Mouse (Mus musculus): Measurements from ENCODE around the gene Msh5. TPM values are rescaled to one million over a fixed set of nuclear protein-coding genes. Genes with fewer than 3 reads are reported as not detected.
"Not testable (repeated sequence)": the region's sequence is repeated elsewhere in the genome, so short reads cannot be mapped to it uniquely, and the experiment has no call there.

Gene Msh5
- polyA plus RNA-seq, 1 experiment, result 17.2 TPM

DNA sequence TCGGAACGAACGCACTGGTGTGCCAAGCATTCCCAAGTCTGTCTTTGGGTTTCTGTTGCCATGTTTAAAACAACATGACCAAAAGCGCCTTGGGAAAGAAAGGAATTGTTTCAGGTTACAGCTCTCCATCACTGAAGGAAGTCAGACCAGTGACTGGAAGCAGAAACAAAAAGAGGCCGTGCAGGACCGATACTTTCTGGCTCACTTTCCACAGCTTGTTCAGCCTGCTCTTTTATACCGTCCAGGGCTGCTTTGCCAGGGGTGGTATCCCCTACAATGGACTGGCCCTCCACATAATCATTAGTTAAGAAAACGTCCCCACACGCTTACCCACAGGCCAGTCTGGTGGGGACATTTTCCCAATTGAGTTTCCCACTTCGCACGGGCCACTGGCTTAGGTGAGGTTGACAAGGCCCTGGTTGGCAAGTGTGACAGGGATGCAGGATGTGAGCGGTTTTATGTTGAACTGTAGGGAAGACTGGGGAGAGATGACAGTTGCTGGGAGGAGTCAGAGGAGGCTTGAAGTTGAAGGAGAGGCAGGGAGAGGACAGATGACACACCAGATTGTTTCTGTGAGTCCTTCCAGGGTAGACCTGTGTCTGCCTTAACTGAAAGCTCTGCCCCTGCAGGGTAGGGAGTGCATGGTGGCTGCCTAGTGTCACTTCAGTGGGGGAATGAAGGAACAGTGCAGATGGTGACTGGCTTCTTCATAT is 44.2 kb downstream of the Msh5 start:
- no peak for TF ChIP-seq CTCF (IDR thresholded peaks at IDR 0.05; ENCODE audit: control insufficient read depth, insufficient read depth, low read length)
- 0 out of 2 replicates have a peak, but pooled peaks have one; percentile 41 for TF ChIP-seq POLR2A (IDR thresholded peaks at IDR 0.05; ENCODE audit: borderline replicate concordance, control insufficient read depth, low read depth, low read length)
- Histone ChIP-seq H3K4me3 (replicated peaks; ENCODE audit: control insufficient read depth, low read depth, low read length) (peak overlapping the region; percentile 92), H3K4me1 (ENCODE audit: control insufficient read depth, insufficient read depth, low read length) (peaks cover 5% of the 10 kb centered on the region; the same call in 1 of the 2 replicates), H3K27ac (ENCODE audit: control insufficient read depth, insufficient read depth, low read depth, low read length, poor library complexity) (peak overlapping the region; percentile 100)
- under 1% methylated on average over 12 of the region's 12 CpGs for WGBS

DNA sequence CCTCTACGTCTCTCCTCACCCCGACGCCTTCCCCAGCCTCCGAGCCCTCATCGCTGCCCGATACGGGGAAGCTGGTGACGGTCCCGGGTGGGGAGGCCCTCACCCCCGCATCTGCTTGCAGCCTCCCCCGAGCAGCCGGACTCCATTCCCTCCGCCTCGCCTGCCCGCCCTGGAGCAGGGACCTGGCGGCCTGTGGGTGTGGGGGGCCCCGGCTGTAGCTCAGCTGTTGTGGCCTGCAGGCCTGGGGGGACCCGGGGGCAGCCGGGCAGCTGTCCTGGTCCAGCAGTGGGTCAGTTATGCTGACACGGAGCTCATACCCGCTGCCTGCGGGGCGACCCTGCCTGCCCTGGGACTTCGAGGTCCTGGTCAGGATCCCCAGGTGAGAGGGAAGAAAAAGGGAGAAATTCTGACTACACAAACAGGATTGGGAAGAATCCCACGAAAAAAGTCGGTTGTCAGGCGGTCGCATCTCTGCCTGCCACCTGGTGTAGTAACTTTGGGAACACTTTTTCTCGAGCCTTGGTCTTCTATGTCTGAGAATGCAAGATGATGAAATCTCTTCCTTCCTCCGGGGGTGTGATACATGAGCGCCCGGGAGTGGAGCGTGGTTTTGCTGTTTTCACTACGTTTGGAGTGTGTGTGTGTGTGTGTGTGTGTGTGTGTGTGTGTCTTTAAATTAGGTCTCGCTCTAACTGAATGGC is 44.9 kb downstream of the Msh5 start:
- Histone ChIP-seq H3K4me1 (ENCODE audit: control insufficient read depth, insufficient read depth, low read length) (peaks cover 5% of the 10 kb centered on the region; the same call in 1 of the 2 replicates), H3K27ac (ENCODE audit: control insufficient read depth, insufficient read depth, low read depth, low read length, poor library complexity) (peak overlapping the region; percentile 100), H3K4me3 (replicated peaks; ENCODE audit: control insufficient read depth, low read depth, low read length) (peak overlapping the region; percentile 92)
- no peak for TF ChIP-seq POLR2A (IDR thresholded peaks at IDR 0.05; ENCODE audit: borderline replicate concordance, control insufficient read depth, low read depth, low read length)
- no peak for TF ChIP-seq CTCF (IDR thresholded peaks at IDR 0.05; ENCODE audit: control insufficient read depth, insufficient read depth, low read length)
- under 1% methylated on average over 35 of the region's 35 CpGs for WGBS

DNA sequence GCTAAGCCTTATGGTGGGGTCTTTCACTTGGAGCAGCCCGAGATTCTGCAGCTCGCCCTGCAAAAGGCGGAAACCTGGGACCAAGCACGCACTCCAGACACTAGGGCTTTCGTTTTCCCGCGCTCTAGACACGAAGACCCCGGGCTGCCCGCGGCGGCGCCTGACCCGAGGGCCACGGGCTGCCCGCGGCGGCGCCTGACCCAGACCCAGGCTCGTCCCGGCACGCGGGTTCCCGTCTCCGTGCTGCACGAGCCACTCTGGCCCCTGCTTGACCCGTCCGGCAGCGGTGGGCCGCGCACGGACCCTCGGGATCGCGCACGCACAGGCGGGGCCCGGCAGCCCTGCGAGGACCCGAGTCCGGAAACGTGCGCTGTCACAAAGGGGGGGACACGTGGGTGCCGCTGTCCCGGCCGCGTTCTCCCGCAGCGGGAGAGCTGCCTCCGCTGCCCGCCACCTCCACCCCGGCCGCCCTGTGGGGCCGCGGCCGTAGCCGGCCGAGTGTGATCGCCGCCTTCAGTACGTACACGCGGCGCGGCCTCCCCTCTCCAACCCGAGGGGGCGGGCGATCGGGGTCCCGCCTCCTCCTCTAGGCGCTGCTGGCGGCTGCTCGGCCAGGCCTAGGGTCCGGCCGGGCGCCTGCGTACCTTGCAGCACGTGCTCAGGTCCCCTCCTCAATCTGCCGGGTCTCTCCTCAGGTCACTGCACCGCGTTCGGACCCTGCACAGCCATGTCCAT is 45.7 kb downstream of the Msh5 start, which contains the start of gene Vars:
Vars (plus strand) TSS at position 271 of the 735 bp plus-strand sequence.
- peak within 1 kb of the TSS; percentile 92 for H3K4me3 ChIP-seq (replicated peaks; ENCODE audit: control insufficient read depth, low read depth, low read length)
- H3K4me1 ChIP-seq (ENCODE audit: control insufficient read depth, insufficient read depth, low read length), result peaks cover 7% of the 10 kb centered on the region
- TF ChIP-seq POLR2A (IDR thresholded peaks at IDR 0.05; ENCODE audit: borderline replicate concordance, control insufficient read depth, low read depth, low read length), result peak; percentile 64; the same call in 1 of the 2 replicates
- no peak for TF ChIP-seq CTCF (IDR thresholded peaks at IDR 0.05; ENCODE audit: control insufficient read depth, insufficient read depth, low read length)

DNA sequence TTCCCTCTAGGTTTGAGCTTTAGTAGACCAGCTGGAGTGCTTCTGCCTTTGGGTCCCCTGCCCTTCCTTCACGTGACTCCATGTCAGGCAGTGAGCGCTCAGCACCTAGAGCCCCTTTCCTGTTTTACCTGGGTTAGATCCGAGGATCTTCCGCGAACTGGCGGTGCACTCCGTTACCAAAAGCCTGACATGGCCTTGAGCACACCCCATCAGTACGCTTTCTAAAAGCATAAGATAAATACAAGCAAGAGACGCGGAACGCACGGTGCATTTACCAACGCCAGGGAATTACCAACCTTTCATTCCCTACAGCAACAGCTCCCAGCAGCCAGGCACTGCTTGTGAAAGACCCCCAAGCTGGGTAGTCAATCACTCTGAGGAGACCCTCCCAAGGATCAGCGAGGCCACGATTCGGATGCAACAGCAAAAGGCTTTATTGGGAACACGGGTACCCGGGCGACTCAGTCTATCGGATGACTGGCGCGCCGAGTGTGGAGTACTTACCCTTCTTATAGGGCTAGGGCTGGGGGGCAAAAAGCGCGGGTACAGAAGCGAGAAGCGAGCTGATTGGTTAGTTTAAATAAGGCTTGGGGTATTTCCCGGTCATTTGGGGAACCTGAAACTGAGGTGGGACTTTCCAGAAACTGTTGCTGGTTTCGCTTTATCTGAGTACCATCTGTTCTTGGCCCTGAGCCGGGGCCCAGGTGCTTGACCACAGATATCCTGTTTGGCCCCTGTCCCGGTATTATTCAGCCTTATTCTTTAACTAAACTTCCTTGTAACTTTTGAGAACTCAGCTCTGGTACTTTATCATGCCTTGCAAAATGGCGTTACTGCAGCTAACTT is 46.5 kb downstream of the Msh5 start:
- 2% methylated on average over 30 of the region's 32 CpGs for WGBS
- H3K4me3 ChIP-seq (replicated peaks; ENCODE audit: control insufficient read depth, low read depth, low read length), result peak overlapping the region; percentile 92
- H3K27ac ChIP-seq (ENCODE audit: control insufficient read depth, insufficient read depth, low read depth, low read length, poor library complexity), result peak overlapping the region; percentile 100
- peak; percentile 35; the same call in 1 of the 2 replicates for TF ChIP-seq POLR2A (IDR thresholded peaks at IDR 0.05; ENCODE audit: borderline replicate concordance, control insufficient read depth, low read depth, low read length)
- not testable (repeated sequence) for H3K4me1 ChIP-seq (ENCODE audit: control insufficient read depth, insufficient read depth, low read length)

More for the DNA sequence above, 45.7 kb downstream of the Msh5 start, which contains the start of gene Vars:
- WGBS, result under 1% methylated on average over 83 of the region's 83 CpGs
- H3K27ac ChIP-seq (ENCODE audit: control insufficient read depth, insufficient read depth, low read depth, low read length, poor library complexity), result peak within 1 kb of the TSS; percentile 100

DNA sequence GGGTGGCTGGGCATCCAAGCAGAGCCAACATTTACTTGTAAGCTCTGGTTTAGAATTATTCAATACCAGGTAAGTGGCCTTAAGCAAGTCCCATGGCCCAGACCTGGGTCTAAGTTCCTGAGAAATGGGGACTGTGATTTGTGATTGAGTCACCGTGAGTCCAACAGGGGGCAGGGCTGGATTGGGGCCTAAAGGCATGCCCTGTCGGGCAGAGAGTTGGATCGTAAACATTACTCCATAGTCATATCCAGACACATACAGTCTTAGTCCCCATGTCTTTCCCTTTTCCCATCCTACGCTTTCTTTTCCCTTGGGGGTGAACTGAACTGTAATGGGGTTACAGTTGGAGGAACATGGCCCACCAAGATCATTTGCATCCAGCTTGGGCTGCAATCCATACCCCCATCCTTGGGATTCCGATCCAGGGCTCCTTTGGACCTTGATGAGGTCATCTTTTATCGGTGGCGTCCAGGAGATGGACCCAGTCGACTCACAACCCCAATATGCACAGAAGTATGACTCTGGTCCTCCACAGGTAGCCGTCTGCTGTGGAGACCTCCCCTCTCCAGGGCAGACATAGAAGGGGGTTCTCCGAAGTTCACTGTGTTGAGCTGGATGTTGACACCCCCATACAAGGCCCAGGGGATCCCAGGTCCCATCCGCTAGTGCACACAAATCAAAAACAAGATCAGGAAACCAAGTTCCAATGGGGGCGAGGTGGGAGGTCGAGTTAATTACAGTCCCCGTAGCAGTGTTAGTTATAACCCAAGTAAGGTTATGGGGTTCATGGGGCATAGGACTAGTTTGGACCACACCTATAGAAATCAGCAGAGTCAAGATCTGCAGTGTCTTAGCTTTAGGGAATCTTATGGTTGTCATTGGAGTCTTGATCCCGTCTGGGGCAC is 47.8 kb downstream of the Msh5 start:
- H3K27ac ChIP-seq (ENCODE audit: control insufficient read depth, insufficient read depth, low read depth, low read length, poor library complexity), result peak overlapping the region; percentile 93
- H3K4me1 ChIP-seq (ENCODE audit: control insufficient read depth, insufficient read depth, low read length), result peaks cover 7% of the 10 kb centered on the region

DNA sequence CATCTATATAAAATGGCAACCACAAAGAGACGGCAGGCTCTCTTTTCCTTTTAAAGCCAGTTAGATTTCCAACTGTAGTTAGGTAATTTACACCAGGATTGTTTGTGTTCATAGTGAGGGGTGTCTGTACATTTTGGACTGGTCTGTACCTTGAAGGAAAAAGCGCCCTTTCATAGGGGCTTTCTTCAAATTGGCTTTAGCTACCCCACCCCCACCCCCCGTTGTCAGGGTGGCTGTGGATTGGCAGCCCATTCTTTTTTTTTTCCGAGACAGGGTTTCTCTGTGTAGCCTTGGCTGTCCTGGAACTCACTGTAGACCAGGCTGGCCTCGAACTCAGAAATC is 49.4 kb downstream of the Msh5 start:
- H3K27ac ChIP-seq (ENCODE audit: control insufficient read depth, insufficient read depth, low read depth, low read length, poor library complexity), result no peak overlapping the region
- peak overlapping the region; percentile 61 for H3K4me3 ChIP-seq (replicated peaks; ENCODE audit: control insufficient read depth, low read depth, low read length)
- 59% methylated on average over 5 of the region's 5 CpGs for WGBS
- TF ChIP-seq CTCF (IDR thresholded peaks at IDR 0.05; ENCODE audit: control insufficient read depth, insufficient read depth, low read length) (no peak), POLR2A (IDR thresholded peaks at IDR 0.05; ENCODE audit: borderline replicate concordance, control insufficient read depth, low read depth, low read length) (no peak)
- peaks cover 2% of the 10 kb centered on the region for H3K4me1 ChIP-seq (ENCODE audit: control insufficient read depth, insufficient read depth, low read length)

More for the DNA sequence above, 47.8 kb downstream of the Msh5 start:
- peak overlapping the region; percentile 86 for H3K4me3 ChIP-seq (replicated peaks; ENCODE audit: control insufficient read depth, low read depth, low read length)
- 0 out of 2 replicates have a peak, but pooled peaks have one; percentile 6 for TF ChIP-seq CTCF (IDR thresholded peaks at IDR 0.05; ENCODE audit: control insufficient read depth, insufficient read depth, low read length)
- TF ChIP-seq POLR2A (IDR thresholded peaks at IDR 0.05; ENCODE audit: borderline replicate concordance, control insufficient read depth, low read depth, low read length), result no peak
- WGBS, result 38% methylated on average over 15 of the region's 15 CpGs

Measured in bone marrow, adult 2 months (tissue).